Mouse (Mus musculus) liver, embryonic 14.5 days (tissue): ENCODE measurements around the gene Pms1. TPM values are rescaled to one million over a fixed set of nuclear protein-coding genes. Genes with fewer than 3 reads are reported as not detected.

Experiments
- ATAC-seq: fragments of 200-750 bp; cut with Nextera tagmentation; 2 replicates; pipeline ENCODE4 v1.8.0; 2017; ENCODE audit warnings: moderate number of reproducible peaks, mild to moderate bottlenecking, moderate library complexity; ENCODE audit not compliant: insufficient read depth
- DNase-seq, 3 experiments: peaks; one replicate each; pipeline ENCODE4 v3.0.0-alpha.2; 2012 to 2013; ENCODE audit warnings: low read depth in 3 of 3, low spot score in 3 of 3
- H3K27ac ChIP-seq: fragments of 300-500 bp; sonication (generic); 2 replicates; pipeline ENCODE4 v1.5.1; 2014; ENCODE audit warnings: moderate library complexity, mild to moderate bottlenecking, control low read depth, inconsistent platforms
- H3K27me3 ChIP-seq: fragments of 300-500 bp; sonication (generic); 2 replicates; pipeline ENCODE4 v1.6.1; 2014; ENCODE audit warnings: mild to moderate bottlenecking, low read length, moderate library complexity; ENCODE audit not compliant: control insufficient read depth, insufficient read depth
- H3K36me3 ChIP-seq: fragments of 300-500 bp; sonication (generic); replicated peaks from 2 replicates; pipeline ENCODE4 v1.6.1; 2014; ENCODE audit warnings: low read depth; ENCODE audit not compliant: control insufficient read depth, insufficient read depth
- H3K4me1 ChIP-seq, 2 experiments: fragments of 200-500 bp in 1 of 2; fragments of 300-500 bp in 1 of 2; sonication (generic) in 1 of 2; replicated peaks; 2 replicates each; pipeline ENCODE4 v1.6.1; 2012 to 2014; ENCODE audit warnings: antibody characterized with exemption in 1 of 2, inconsistent platforms in 1 of 2, low read length in 1 of 2; ENCODE audit not compliant: control insufficient read depth in 2 of 2, insufficient read depth in 2 of 2
- H3K4me2 ChIP-seq: fragments of 300-500 bp; sonication (generic); 2 replicates; pipeline ENCODE4 v1.6.1; 2014; ENCODE audit warnings: low read depth, mild to moderate bottlenecking, control low read depth, moderate library complexity
- H3K4me3 ChIP-seq, 2 experiments: fragments of 200-500 bp in 1 of 2; fragments of 300-500 bp in 1 of 2; sonication (generic) in 1 of 2; 2 replicates each; pipeline ENCODE4 v1.5.1; 2012 to 2014; ENCODE audit warnings: low read depth in 2 of 2, low read length in 2 of 2, mild to moderate bottlenecking in 2 of 2, control low read depth in 1 of 2, inconsistent platforms in 1 of 2, moderate library complexity in 1 of 2; ENCODE audit not compliant: insufficient read depth in 1 of 2
- H3K9ac ChIP-seq: fragments of 300-500 bp; sonication (generic); replicated peaks from 2 replicates; pipeline ENCODE4 v1.6.1; 2014; ENCODE audit warnings: mild to moderate bottlenecking, control low read depth, moderate library complexity
- H3K9me3 ChIP-seq: fragments of 300-500 bp; sonication (generic); 2 replicates; pipeline ENCODE4 v1.6.1; 2016; ENCODE audit warnings: low read length, mixed read lengths; ENCODE audit not compliant: control insufficient read depth
- CTCF ChIP-seq: IDR thresholded peaks from 2 replicates; pipeline ENCODE4 v1.5.1; 2016; ENCODE audit warnings: antibody characterized with exemption, low read depth, control low read depth
- EP300 ChIP-seq: IDR thresholded peaks from 2 replicates; pipeline ENCODE4 v1.6.1; 2016; ENCODE audit warnings: antibody characterized with exemption, low read depth
- WGBS: fragments of 180-500 bp; shearing (Covaris S2); extraction: QIAGEN DNeasy Blood & Tissue Kit; methylation state at CpG from one replicate; pipeline ENCODE4 v1.1.7; 2014; ENCODE audit not compliant: insufficient replicate concordance; 5-methylcytosine and 5-hydroxymethylcytosine counted together
- polyA plus RNA-seq, 2 experiments: library from polyadenylated mRNA; depleted of rRNA in 1 of 2; stranded (reverse) in 1 of 2; unstranded in 1 of 2; fragments of >200 nt; fragmentation: Nextera tagmentation in 1 of 2; extraction: Ambion mirVana in 1 of 2; gene quantifications; 2 replicates each; pipeline versions ENCODE4 v1.2.1 to v1.2.3; 2012 to 2014

Pms1 gene
- polyA plus RNA-seq, 2 experiments = 3.1 to 8.2 TPM

- peaks cover 3% of the 10 kb centered on the region for H3K36me3 ChIP-seq
- H3K9ac ChIP-seq = no peak overlapping the region
- no peaks in the 10 kb centered on the region for H3K9me3 ChIP-seq
- no peak overlapping the region for H3K27ac ChIP-seq
- 75% methylated on average over 5 of the region's 5 CpGs for WGBS
- H3K4me3 ChIP-seq = no peak overlapping the region
- DNase-seq = no peak
- no peak overlapping the region for H3K4me2 ChIP-seq
- TF ChIP-seq CTCF (no peak), EP300 (no peak)
- no peaks in the 10 kb centered on the region for H3K27me3 ChIP-seq
- ATAC-seq = no peak
- peaks cover 6 to 8% of the 10 kb centered on the region in 2 experiments; a peak in 3 of 4 replicates for H3K4me1 ChIP-seq
Measured at GRCm38 (mm10) chr1:53324827-53325494, 28.1 kb upstream of the Pms1 start.

- H3K4me2 ChIP-seq = no peak overlapping the region
- peaks cover 3% of the 10 kb centered on the region for H3K36me3 ChIP-seq
- ATAC-seq (no peak), DNase-seq (no peak)
- WGBS = 79% methylated on average over 1 of the region's 1 CpGs
- H3K27me3 ChIP-seq = no peaks in the 10 kb centered on the region
- H3K27ac ChIP-seq = no peak overlapping the region
- no peak for TF ChIP-seq CTCF
- TF ChIP-seq EP300 = no peak
- H3K9ac ChIP-seq = no peak overlapping the region
- H3K4me3 ChIP-seq = no peak overlapping the region
- H3K4me1 ChIP-seq = peaks cover 6 to 8% of the 10 kb centered on the region in 2 experiments; a peak in 3 of 4 replicates
- H3K9me3 ChIP-seq = no peaks in the 10 kb centered on the region
Measured at GRCm38 (mm10) chr1:53324277-53324676, 27.5 kb upstream of the Pms1 start.

DNA sequence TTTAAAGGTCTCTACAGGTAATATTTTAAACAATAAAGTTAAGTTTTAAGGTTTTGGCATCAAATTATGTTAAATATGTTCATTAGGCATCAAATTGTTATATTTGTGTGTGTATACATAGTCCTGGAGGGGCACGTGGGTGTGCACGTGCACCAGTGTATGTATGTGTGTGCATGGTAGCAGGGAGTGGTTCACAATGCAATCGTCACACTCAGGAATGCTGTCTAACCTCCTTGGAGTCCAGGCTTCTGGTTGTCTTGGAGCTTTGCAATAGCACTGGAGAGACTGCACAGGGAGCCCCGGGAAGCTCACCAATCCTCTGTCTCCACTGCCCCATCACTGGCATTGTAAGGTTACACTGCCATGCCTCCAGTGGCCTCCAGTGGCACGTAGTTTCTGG lies 26.4 kb upstream of the Pms1 start:
- Histone ChIP-seq H3K4me2 (no peak overlapping the region), H3K9me3 (no peaks in the 10 kb centered on the region), H3K27me3 (no peaks in the 10 kb centered on the region), H3K9ac (no peak overlapping the region), H3K4me3 (no peak overlapping the region), H3K36me3 (peaks cover 6% of the 10 kb centered on the region), H3K27ac (no peak overlapping the region), H3K4me1 (peaks cover 6 to 8% of the 10 kb centered on the region in 2 experiments; a peak in 3 of 4 replicates)
- TF ChIP-seq CTCF = no peak
- DNase-seq (no peak), ATAC-seq (no peak)
- 85% methylated on average over 5 of the region's 5 CpGs for WGBS

- no peak overlapping the region for H3K4me3 ChIP-seq
- TF ChIP-seq EP300 = peak; percentile 41; the same call in 1 of the 2 replicates
- no peak for TF ChIP-seq CTCF
- no peak overlapping the region for H3K27ac ChIP-seq
- no peak overlapping the region for H3K9ac ChIP-seq
- WGBS = 70% methylated on average over 4 of the region's 4 CpGs
- ATAC-seq = peak; percentile 53
- H3K4me2 ChIP-seq = no peak overlapping the region
- DNase-seq = no peak
- H3K4me1 ChIP-seq = peaks cover 6 to 8% of the 10 kb centered on the region in 2 experiments; a peak in 3 of 4 replicates
- H3K36me3 ChIP-seq = peaks cover 10% of the 10 kb centered on the region
- no peaks in the 10 kb centered on the region for H3K9me3 ChIP-seq
- H3K27me3 ChIP-seq = no peaks in the 10 kb centered on the region
Measured at GRCm38 (mm10) chr1:53321662-53322344, 25.0 kb upstream of the Pms1 start.
